Mouse (Mus musculus) midbrain, embryonic 12.5 days (tissue): Measurements from ENCODE around the gene Gmpr2. TPM values are rescaled to one million over a fixed set of nuclear protein-coding genes. Genes with fewer than 3 reads are reported as not detected.

ENCODE experiments used
- ATAC-seq: fragments of 200-750 bp; cut with Nextera tagmentation; 2 replicates; pipeline ENCODE4 v1.8.0; 2017; ENCODE audit warnings: low read depth, moderate TSS enrichment, moderate library complexity; ENCODE audit not compliant: low FRiP score
- H3K27ac ChIP-seq: fragments of 300-500 bp; sonication (generic); replicated peaks from 2 replicates; pipeline ENCODE4 v1.5.1; 2016; ENCODE audit warnings: mild to moderate bottlenecking
- H3K27me3 ChIP-seq: fragments of 300-500 bp; sonication (generic); 2 replicates; pipeline ENCODE4 v1.6.1; 2016; ENCODE audit warnings: mild to moderate bottlenecking
- H3K36me3 ChIP-seq: fragments of 300-500 bp; sonication (generic); 2 replicates; pipeline ENCODE4 v1.6.1; 2016
- H3K4me1 ChIP-seq: fragments of 300-500 bp; sonication (generic); 2 replicates; pipeline ENCODE4 v1.6.1; 2016
- H3K4me2 ChIP-seq: fragments of 300-500 bp; sonication (generic); replicated peaks from 2 replicates; pipeline ENCODE4 v1.6.1; 2016; ENCODE audit warnings: mild to moderate bottlenecking, moderate library complexity
- H3K4me3 ChIP-seq: fragments of 300-500 bp; sonication (generic); 2 replicates; pipeline ENCODE4 v1.5.1; 2016; ENCODE audit warnings: mild to moderate bottlenecking
- H3K9ac ChIP-seq: fragments of 300-500 bp; sonication (generic); replicated peaks from 2 replicates; pipeline ENCODE4 v1.6.1; 2016; ENCODE audit warnings: mild to moderate bottlenecking, moderate library complexity
- H3K9me3 ChIP-seq: fragments of 300-500 bp; sonication (generic); 2 replicates; pipeline ENCODE4 v1.6.1; 2016; ENCODE audit warnings: mild to moderate bottlenecking
- WGBS: fragments of 180-500 bp; shearing (Covaris S2); methylation state at CpG from one replicate; pipeline ENCODE4 v1.1.7; 2016; 5-methylcytosine and 5-hydroxymethylcytosine counted together
- polyA plus RNA-seq: library from polyadenylated mRNA; unstranded; fragments of >200 nt; fragmentation: Nextera tagmentation; extraction: Ambion mirVana; gene quantifications from 2 replicates; pipeline ENCODE4 v1.2.1, GENCODE M21; 2016

Gmpr2 gene
- 56.4 and 64.8 TPM in 2 replicates for polyA plus RNA-seq

DNA sequence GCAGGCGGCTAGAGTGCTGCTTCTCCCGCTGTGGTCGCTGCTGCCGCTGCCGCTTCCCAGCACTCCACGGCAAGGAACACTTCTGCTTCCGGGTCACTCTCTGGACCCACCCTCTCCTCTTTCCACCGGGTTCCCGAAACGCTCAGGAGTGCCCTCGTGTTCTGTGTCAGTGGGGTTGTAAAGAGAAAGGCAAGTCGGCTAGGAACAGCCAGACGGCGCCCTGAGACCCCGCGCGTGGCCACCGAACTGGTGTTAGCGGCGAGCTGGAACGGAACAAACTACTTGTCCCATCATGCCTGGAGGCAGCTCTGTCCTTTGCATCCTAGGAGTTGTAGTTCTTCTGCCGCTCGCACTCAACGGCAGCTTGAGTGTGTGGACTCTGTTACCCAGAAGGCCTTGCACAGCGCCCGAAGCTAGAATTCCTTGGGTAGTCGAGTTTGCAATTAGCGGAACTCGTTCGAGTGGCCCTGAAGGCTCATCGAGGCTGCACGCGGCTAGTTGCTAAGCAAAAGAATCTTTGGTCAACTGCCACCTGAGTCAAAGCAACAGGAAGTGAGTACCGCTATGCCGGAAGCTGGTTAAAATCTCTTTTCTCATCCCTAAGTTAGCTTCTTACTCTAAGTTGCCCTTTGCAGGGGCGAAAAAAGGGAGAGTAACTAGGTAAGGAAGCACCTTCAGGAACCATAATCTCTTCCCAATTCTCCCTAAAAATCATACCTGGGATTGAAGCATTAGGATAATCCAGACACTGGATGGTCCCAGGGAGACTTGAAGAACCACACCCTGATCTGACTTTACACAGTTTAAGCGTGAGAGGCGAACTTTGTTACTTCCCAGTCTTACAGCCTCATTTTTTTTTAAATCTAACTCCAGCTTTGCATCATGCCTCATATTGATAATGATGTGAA lies at the start of gene Gmpr2, which contains the start of gene Nedd8:
Gene Gmpr2 (plus strand): TSS at position 109 of the 908 bp plus-strand sequence.
Gene Nedd8 (minus strand): TSS at position 292 of the 908 bp plus-strand sequence.
- under 1% methylated on average over 38 of the region's 38 CpGs for WGBS
- peaks cover 22% of the 10 kb centered on the region for H3K36me3 ChIP-seq
- H3K4me2 ChIP-seq = peak within 1 kb of the TSS; percentile 98
- peak within 1 kb of the TSS; percentile 81 for H3K27ac ChIP-seq
- ATAC-seq = peak; percentile 98
- H3K4me3 ChIP-seq = peak within 1 kb of the TSS; percentile 64
- H3K4me1 ChIP-seq = peaks cover 25% of the 10 kb centered on the region
- H3K27me3 ChIP-seq = no peaks in the 10 kb centered on the region
- H3K9me3 ChIP-seq = no peaks in the 10 kb centered on the region
- H3K9ac ChIP-seq = peak within 1 kb of the TSS; percentile 93

DNA sequence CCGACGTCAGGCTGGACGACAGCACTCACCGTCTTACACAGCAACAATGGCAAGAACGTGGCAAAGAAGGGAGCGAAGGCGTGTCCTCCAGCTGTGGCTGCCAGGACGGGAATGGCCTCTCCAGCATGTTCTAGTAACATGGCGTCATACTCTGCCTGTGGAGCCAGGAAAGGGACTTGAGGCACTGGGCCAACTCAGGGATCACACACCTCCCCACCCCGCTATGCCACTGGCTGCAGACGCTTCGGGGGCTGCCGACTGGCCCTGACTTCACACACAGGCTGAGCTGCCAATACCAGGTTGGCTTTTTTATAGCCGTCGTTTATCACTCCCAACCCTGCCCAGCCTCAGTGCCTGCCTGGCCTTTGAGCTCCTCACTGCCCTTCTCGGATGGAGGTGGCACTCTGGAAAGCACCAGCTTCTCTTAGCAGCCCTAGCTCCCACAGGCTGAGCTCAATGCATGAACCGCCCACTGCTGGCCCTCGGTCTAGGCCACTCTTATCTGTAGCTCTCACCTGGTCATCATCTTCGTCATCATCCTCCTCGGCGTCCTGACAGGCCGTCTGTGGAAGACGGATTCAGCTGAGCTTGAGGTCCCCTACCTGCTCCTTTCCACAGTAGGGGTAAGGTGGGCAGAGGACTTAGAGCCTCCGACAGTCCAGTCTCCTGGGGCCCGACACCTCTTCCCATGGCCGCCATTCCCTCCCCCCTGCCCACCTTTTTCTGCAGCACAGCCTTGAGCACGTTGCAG lies 43.5 kb upstream of the Gmpr2 start:
- H3K27me3 ChIP-seq = no peaks in the 10 kb centered on the region
- no peak overlapping the region for H3K4me3 ChIP-seq
- H3K27ac ChIP-seq = no peak overlapping the region
- H3K9me3 ChIP-seq = no peaks in the 10 kb centered on the region
- peaks cover 97% of the 10 kb centered on the region for H3K36me3 ChIP-seq
- no peak overlapping the region for H3K4me2 ChIP-seq
- H3K4me1 ChIP-seq = no peaks in the 10 kb centered on the region
- ATAC-seq = no peak
- no peak overlapping the region for H3K9ac ChIP-seq
- 93% methylated on average over 27 of the region's 27 CpGs for WGBS

- Histone ChIP-seq H3K4me3 (no peak overlapping the region), H3K36me3 (peaks cover 99% of the 10 kb centered on the region), H3K4me2 (no peak overlapping the region), H3K9ac (no peak overlapping the region), H3K27me3 (no peaks in the 10 kb centered on the region), H3K9me3 (no peaks in the 10 kb centered on the region), H3K4me1 (peaks cover 3% of the 10 kb centered on the region; the same call in 1 of the 2 replicates), H3K27ac (no peak overlapping the region)
- WGBS = 61% methylated on average over 5 of the region's 5 CpGs
- no peak for ATAC-seq
Observed at GRCm38 (mm10) chr14:55629312-55629711, 42.4 kb upstream of the Gmpr2 start.

DNA sequence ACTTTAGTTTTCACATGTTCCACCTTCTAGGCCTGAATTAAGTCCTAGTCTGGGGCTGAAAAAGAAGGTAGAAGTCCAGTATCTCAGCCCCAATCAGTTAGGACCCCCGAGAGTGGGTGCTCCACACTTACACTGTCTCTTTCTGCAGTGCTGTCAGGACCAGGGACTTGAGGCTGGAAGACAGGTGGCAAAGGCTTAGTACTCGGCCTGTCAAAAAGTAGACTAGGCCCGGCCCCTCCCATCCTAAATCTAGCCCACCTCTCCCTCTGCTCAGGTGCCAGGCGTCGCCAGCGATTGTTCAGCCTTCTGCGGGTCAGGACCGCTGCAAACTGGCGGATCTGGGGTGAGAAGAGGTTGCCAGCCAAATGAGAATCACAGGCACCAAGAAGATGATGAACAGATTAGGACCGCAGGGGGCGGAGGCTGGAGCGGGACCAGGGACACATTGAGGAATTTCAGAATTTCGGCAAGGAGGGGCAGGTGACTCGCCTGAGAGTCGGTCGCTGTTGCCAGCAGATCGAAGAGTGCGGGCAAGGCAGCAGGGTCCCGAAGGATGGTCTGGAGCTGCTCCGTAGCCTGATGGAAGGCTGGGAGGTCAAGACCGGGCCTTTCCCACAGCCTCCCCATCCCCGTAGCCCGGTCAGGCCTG lies 36.7 kb upstream of the Gmpr2 start:
- Histone ChIP-seq H3K27ac (peak overlapping the region; percentile 66), H3K27me3 (no peaks in the 10 kb centered on the region), H3K4me2 (peak overlapping the region; percentile 93), H3K9me3 (no peaks in the 10 kb centered on the region), H3K4me1 (peaks cover 19% of the 10 kb centered on the region), H3K9ac (peak overlapping the region; percentile 75), H3K36me3 (peaks cover 80% of the 10 kb centered on the region), H3K4me3 (peak overlapping the region; percentile 64)
- 4% methylated on average over 23 of the region's 23 CpGs for WGBS
- peak; percentile 83 for ATAC-seq

- peak within 1 kb of the TSS; percentile 66 for H3K27ac ChIP-seq
- peaks cover 80% of the 10 kb centered on the region for H3K36me3 ChIP-seq
- WGBS = 3% methylated on average over 33 of the region's 33 CpGs
Observed at GRCm38 (mm10) chr14:55635523-55636007, 36.2 kb upstream of the Gmpr2 start, which contains the start of gene Ipo4. TSS of gene Ipo4 (minus strand) at chr14:55635957.

DNA sequence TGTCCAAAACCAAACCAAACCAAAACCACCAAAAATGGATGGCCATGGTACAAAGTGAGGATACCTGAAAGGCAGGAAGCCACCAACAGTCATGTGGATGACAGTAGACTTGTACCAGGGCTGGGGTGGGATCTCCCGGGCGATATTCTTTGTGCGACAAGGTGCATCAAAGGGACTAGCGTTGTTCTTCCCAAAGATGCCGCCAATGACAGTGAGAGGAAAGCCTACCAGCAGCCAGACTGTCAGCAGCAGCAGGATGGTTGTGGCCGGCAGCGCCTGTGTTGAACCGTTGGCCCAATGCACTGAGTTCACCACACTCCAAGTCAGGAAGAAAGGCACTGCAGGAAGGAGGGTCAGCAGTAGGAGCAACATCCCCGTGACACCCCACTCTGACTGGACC lies 33.9 kb upstream of the Gmpr2 start, which contains the start of gene Gm49378:
Gene Gm49378 (minus strand): TSS at position 101 of the 400 bp plus-strand sequence.
- Histone ChIP-seq H3K27me3 (no peaks in the 10 kb centered on the region), H3K36me3 (peaks cover 68% of the 10 kb centered on the region), H3K4me2 (no peak within 1 kb of the TSS), H3K4me3 (no peak within 1 kb of the TSS), H3K9ac (no peak within 1 kb of the TSS), H3K27ac (no peak within 1 kb of the TSS), H3K9me3 (no peaks in the 10 kb centered on the region), H3K4me1 (peaks cover 26% of the 10 kb centered on the region)
- 94% methylated on average over 9 of the region's 9 CpGs for WGBS
- ATAC-seq = no peak

More at GRCm38 (mm10) chr14:55635523-55636007, 36.2 kb upstream of the Gmpr2 start, which contains the start of gene Ipo4:
- Histone ChIP-seq H3K27me3 (no peaks in the 10 kb centered on the region), H3K9me3 (no peaks in the 10 kb centered on the region), H3K4me1 (peaks cover 19% of the 10 kb centered on the region), H3K4me2 (peak within 1 kb of the TSS; percentile 93), H3K4me3 (peak within 1 kb of the TSS; percentile 64), H3K9ac (peak within 1 kb of the TSS; percentile 75)
- ATAC-seq = peak; percentile 87

DNA sequence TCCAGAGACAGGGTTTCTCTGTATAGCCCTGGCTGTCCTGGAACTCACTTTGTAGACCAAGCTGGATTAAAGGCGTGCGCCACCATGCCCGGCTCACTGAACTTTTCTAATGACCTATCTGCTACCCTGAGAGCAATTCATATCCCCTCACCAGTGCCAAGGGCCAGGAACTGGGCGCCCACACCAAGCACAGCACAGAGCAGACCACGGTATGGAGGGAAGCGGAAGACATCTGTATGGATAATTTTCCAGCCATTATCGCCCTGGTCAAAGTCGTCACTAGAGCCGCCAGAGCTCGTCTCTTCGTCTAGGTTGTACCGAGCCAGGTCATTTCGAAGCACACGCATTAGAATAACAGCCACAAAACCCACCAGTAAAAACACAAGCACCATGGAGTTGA lies 30.9 kb upstream of the Gmpr2 start:
- H3K9ac ChIP-seq = no peak overlapping the region
- H3K27me3 ChIP-seq = no peaks in the 10 kb centered on the region
- no peak for ATAC-seq
- peaks cover 25% of the 10 kb centered on the region for H3K4me1 ChIP-seq
- H3K9me3 ChIP-seq = no peaks in the 10 kb centered on the region
- H3K4me3 ChIP-seq = no peak overlapping the region
- no peak overlapping the region for H3K27ac ChIP-seq
- 96% methylated on average over 14 of the region's 14 CpGs for WGBS
- H3K4me2 ChIP-seq = no peak overlapping the region
- H3K36me3 ChIP-seq = peaks cover 53% of the 10 kb centered on the region

DNA sequence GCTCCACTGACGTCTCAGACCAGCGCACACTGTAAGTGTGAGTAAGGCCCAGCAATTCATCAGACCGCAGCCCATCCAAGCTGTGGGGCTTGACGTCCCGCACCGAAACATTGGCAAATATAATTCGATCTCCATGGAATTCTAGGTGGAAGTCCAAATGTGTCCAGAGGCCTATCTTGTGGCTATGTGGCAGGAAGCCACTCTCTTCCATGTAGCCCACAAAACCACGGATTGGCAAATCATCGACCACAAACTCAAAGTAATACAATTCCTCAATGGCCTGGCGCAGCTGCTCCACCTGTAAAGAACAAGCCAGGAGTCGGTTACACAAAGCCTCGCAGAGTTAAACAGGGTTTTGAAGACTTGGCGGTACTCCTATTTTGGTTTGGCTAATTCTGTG lies 30.4 kb upstream of the Gmpr2 start:
- peaks cover 53% of the 10 kb centered on the region for H3K36me3 ChIP-seq

DNA sequence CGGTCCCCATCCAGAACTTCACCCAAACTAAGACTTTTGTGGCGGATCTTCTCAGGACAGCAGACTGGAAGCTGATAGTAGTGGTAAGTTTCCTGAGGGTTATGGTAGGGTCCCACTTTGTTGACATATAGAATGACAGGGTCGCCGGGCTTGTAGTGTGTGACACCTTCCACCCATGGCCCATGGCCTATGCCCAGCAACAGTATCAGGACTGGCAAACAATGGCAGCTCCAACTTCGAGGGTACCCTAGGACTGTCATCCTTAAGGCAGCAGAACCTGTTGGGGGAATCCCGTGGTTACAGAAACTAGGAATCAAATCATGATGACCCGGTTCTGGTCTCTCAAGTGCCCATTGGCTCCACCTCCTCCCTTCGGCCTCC lies 29.1 kb upstream of the Gmpr2 start:
- Histone ChIP-seq H3K27me3 (no peaks in the 10 kb centered on the region), H3K36me3 (peaks cover 45% of the 10 kb centered on the region), H3K4me1 (peaks cover 21% of the 10 kb centered on the region), H3K4me2 (peak overlapping the region; percentile 77), H3K4me3 (peak overlapping the region; percentile 95), H3K9me3 (no peaks in the 10 kb centered on the region), H3K9ac (peak overlapping the region; percentile 89), H3K27ac (peak overlapping the region; percentile 95)
- ATAC-seq = peak; percentile 60
- 23% methylated on average over 8 of the region's 8 CpGs for WGBS

More for the DNA sequence above, 30.4 kb upstream of the Gmpr2 start:
- 98% methylated on average over 13 of the region's 13 CpGs for WGBS
- Histone ChIP-seq H3K4me3 (no peak overlapping the region), H3K9ac (no peak overlapping the region), H3K27ac (no peak overlapping the region), H3K9me3 (no peaks in the 10 kb centered on the region), H3K27me3 (no peaks in the 10 kb centered on the region), H3K4me1 (peaks cover 21% of the 10 kb centered on the region), H3K4me2 (no peak overlapping the region)
- ATAC-seq = no peak

- Histone ChIP-seq H3K9ac (peak within 1 kb of the TSS; percentile 89), H3K4me1 (peaks cover 21% of the 10 kb centered on the region), H3K4me2 (peak within 1 kb of the TSS; percentile 77), H3K27me3 (no peaks in the 10 kb centered on the region), H3K27ac (peak within 1 kb of the TSS; percentile 95), H3K36me3 (peaks cover 39% of the 10 kb centered on the region), H3K9me3 (no peaks in the 10 kb centered on the region), H3K4me3 (peak within 1 kb of the TSS; percentile 95)
- WGBS = under 1% methylated on average over 87 of the region's 89 CpGs
- ATAC-seq = peak; percentile 90
Observed at GRCm38 (mm10) chr14:55643060-55643907, 28.5 kb upstream of the Gmpr2 start, which contains the start of gene Tm9sf1. TSS of gene Tm9sf1 (minus strand) at chr14:55643806.
